Mouse (Mus musculus): ENCODE results near the gene Mrgprf. TPM values are rescaled to one million over a fixed set of nuclear protein-coding genes. Genes with fewer than 3 reads are reported as not detected.
A peak's percentile ranks its signal among the peaks of the same experiment; 100 is the strongest.

Mrgprf gene
- polyA plus RNA-seq (2016; fragmentation: Nextera tagmentation; extraction: Ambion mirVana) = 0.99 and 1.1 TPM in 2 replicates

DNA sequence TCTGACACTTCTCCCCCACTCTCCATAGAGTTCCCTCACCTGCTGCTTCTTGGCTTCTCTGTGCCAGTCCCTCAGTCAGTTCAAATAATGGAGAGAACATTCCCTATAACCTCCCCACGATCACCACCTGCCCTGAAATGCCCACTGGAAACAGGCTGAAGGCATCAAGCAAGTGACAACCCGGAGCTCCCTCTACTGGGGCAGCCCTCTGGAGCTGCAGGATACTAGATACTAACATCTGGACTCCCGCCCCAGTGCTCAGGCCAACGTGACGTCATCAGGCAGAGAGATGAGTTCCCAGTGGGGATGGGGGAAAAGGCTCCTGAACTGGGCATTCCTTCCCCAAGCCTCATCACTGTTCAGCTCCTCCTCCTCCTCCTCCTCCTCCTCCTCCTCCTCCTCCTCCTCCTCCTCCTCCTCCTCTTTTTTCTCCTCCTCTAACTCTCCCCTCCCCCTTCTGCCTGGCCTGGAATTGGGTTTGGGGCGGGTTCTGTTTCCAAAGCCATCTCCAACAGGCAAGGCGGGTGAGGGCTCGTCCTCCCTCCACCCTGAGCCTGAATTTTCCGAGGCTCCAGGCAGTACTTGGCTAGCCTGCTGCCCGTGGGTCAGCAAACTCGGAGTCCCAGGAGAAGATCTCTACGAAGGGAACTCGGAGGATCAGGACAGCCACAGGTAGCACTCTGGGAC lies at the start of gene Mrgprf:
Gene Mrgprf (plus strand): TSS at position 508 of the 687 bp plus-strand sequence.
- 41% methylated on average over 12 of the region's 13 CpGs for WGBS
- H3K36me3 ChIP-seq = no peaks in the 10 kb centered on the region
- no peak within 1 kb of the TSS for H3K9ac ChIP-seq
- H3K27ac ChIP-seq = no peak within 1 kb of the TSS
- no peak for ATAC-seq (ENCODE audit: low FRiP score)
- no peak within 1 kb of the TSS for H3K4me2 ChIP-seq (replicated peaks)
- H3K4me1 ChIP-seq = peaks cover 10% of the 10 kb centered on the region
- no peaks in the 10 kb centered on the region for H3K27me3 ChIP-seq
- no peak within 1 kb of the TSS for H3K4me3 ChIP-seq
- H3K9me3 ChIP-seq (replicated peaks) = no peaks in the 10 kb centered on the region

DNA sequence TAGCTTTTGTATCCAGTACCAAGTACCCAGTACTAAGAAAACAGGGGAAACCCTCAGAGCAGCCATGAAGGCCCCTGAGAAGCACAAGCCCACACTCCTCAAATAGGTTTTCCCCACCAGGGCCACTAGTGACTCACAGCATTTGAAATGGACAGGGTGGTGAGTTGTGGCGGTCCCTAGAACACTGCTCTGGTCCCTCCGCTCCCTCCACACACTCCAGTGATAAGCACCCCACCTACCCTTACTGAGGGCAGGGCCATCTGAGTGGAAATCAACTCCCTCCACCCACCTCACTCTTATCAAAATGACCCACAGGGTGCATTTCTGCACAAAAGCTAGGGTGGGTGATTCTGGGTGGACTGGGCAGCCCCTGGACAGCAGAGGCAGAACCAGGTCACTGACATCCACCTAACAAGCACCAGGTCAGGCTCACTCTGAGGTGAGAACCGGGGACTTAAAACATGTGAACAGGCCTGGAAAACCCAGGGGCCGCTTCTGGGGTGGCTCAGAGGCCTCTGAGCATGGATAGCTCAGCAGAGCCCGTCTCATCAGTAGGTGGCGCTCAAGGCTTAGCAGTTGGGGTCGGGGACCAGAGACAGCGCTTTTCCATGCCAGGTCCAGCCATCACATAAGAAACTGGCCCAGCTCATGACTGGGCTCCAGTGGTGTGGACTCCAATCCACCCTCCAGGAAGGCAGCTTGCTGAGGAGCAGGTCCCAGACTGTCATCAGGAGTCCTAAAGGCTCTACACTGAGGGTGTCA lies 47.7 kb upstream of the Mrgprf start:
- Histone ChIP-seq H3K27me3 (no peaks in the 10 kb centered on the region), H3K36me3 (0 out of 2 replicates have a peak, but pooled peaks cover 4% of the 10 kb centered on the region), H3K27ac (no peak overlapping the region), H3K9ac (no peak overlapping the region), H3K4me2 (replicated peaks) (no peak overlapping the region), H3K4me3 (no peak overlapping the region), H3K9me3 (replicated peaks) (no peaks in the 10 kb centered on the region), H3K4me1 (no peaks in the 10 kb centered on the region)
- ATAC-seq (ENCODE audit: low FRiP score) = peak; percentile 79
- 25% methylated on average over 8 of the region's 8 CpGs for WGBS

DNA sequence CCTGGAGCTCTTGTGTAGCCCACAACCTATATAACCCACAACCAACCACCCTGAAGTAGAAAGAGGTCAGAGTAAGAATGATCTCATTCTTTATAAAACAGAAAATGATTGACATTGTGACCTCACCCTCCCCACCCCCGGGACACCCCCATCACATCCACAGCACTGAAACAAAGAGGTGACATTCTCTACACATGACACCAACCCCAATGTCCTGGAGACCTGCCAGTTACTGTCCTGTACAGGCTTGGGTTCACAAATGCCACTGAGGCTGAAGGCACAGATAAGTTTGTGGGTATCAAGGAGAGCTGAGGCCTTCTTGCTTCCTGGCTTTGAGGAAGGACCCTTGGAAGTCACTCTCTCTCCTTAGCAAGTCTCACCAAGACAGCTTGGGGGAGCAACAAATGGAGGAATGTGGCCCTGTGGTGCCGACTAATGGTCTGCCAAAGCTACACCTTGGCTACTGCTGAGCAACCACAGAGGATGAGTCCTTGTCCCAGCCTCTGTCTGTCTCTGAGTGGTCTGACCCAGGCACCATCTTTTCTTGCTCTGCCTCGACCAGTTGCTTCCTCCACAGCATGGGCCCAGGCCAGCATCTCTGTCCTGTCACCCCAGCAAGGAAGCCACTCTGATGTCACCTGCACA lies 46.5 kb upstream of the Mrgprf start:
- Histone ChIP-seq H3K36me3 (0 out of 2 replicates have a peak, but pooled peaks cover 4% of the 10 kb centered on the region), H3K27ac (no peak overlapping the region), H3K9ac (no peak overlapping the region), H3K27me3 (no peaks in the 10 kb centered on the region), H3K4me3 (no peak overlapping the region), H3K4me2 (replicated peaks) (no peak overlapping the region), H3K4me1 (no peaks in the 10 kb centered on the region), H3K9me3 (replicated peaks) (no peaks in the 10 kb centered on the region)
- 60% methylated on average over 3 of the region's 3 CpGs for WGBS
- ATAC-seq (ENCODE audit: low FRiP score) = no peak

DNA sequence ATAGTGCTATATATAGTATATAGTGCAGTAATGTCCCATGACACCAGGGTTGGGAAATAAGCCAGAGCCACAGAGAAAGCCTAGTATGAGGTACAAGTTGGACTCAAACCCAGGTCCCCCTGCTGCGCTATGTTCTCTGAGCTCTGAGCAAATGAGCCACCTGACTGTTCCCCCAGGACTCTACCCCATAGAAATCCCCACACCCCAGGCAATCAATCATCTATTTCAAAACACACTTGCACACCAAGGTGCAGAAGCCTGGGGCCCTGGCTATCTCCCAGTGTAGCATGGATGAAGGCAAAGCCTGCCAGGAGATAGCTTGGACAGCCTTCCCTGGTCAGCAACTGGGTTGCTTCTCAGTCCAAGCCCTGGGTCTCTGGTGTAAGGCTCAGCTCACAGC lies 44.5 kb upstream of the Mrgprf start:
- no peak for ATAC-seq (ENCODE audit: low FRiP score)
- Histone ChIP-seq H3K9me3 (replicated peaks) (no peaks in the 10 kb centered on the region), H3K36me3 (peaks cover 12% of the 10 kb centered on the region; the same call in 1 of the 2 replicates), H3K4me3 (no peak overlapping the region), H3K27ac (no peak overlapping the region), H3K4me1 (no peaks in the 10 kb centered on the region), H3K27me3 (no peaks in the 10 kb centered on the region), H3K4me2 (replicated peaks) (no peak overlapping the region), H3K9ac (no peak overlapping the region)
- 82% methylated on average over 1 of the region's 1 CpGs for WGBS

DNA sequence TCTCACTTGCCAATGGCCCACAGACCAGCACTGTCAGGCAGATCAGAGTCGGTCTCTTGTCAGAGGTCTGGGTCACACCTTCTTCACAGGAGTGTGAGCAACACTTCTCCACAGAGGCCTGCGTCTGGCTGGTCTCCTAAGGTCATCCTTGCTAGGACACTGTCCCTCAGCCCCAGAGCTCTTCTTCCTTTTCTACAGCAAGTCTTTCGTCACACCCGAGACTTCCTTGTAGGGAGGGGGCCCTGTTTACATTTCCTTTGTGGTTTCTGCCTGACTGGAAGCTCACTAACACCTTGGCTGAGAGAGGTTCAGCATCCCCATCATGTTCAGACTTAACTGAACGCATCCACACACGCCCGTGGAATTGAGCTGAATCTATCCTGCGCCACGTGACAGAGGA lies 36.4 kb upstream of the Mrgprf start:
- Histone ChIP-seq H3K4me1 (no peaks in the 10 kb centered on the region), H3K4me3 (no peak overlapping the region), H3K36me3 (peaks cover 20% of the 10 kb centered on the region), H3K9me3 (replicated peaks) (no peaks in the 10 kb centered on the region), H3K9ac (no peak overlapping the region), H3K27me3 (no peaks in the 10 kb centered on the region), H3K27ac (no peak overlapping the region), H3K4me2 (replicated peaks) (no peak overlapping the region)
- 81% methylated on average over 9 of the region's 9 CpGs for WGBS
- no peak for ATAC-seq (ENCODE audit: low FRiP score)

DNA sequence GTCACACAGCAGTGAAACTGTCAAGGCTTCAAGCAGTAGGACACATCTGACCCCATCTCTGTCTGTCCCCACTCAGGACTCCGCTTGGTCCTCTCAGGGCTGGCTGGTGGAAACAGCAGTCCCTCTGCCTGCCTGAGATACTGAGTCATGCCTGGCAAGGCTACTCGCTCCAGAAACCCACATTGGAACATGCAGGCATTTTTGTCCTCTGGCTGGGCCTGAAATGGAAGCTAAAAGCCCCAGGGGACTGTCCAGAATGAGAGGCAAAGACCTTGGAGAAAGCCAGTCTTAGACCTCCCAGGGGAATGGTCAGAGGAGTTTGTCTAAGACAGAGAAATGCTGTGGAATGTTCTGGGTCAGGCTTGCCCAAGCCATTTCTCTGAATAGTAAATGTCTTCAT lies 34.6 kb upstream of the Mrgprf start:
- no peaks in the 10 kb centered on the region for H3K4me1 ChIP-seq
- no peak overlapping the region for H3K4me3 ChIP-seq
- H3K9ac ChIP-seq = no peak overlapping the region
- ATAC-seq (ENCODE audit: low FRiP score) = no peak
- 80% methylated on average over 2 of the region's 2 CpGs for WGBS
- H3K36me3 ChIP-seq = peaks cover 20% of the 10 kb centered on the region
- no peak overlapping the region for H3K27ac ChIP-seq
- no peaks in the 10 kb centered on the region for H3K9me3 ChIP-seq (replicated peaks)
- H3K27me3 ChIP-seq = no peaks in the 10 kb centered on the region
- no peak overlapping the region for H3K4me2 ChIP-seq (replicated peaks)

DNA sequence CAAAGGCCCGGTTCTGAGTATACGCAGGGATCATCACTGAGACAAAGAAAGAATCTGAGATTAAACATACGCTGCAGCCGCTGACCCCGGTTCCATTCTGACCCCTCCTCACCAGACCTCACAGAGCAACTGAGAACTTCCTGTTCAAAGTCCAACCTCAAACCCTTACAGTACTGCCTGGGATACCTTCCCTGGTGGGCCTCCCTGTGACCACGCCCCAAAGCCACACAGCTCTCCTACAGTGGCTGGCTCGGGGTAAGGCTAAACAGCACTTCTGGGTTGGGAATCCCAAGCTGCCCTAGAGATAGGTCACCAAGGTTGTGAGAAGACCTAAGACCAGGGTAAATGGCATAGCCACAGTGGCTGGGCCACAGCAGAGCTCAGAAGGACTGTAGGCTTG lies 31.7 kb upstream of the Mrgprf start:
- Histone ChIP-seq H3K9ac (no peak overlapping the region), H3K36me3 (peaks cover 43% of the 10 kb centered on the region), H3K4me2 (replicated peaks) (no peak overlapping the region), H3K27me3 (no peaks in the 10 kb centered on the region), H3K4me3 (no peak overlapping the region), H3K4me1 (no peaks in the 10 kb centered on the region), H3K9me3 (replicated peaks) (no peaks in the 10 kb centered on the region), H3K27ac (no peak overlapping the region)
- 93% methylated on average over 7 of the region's 7 CpGs for WGBS
- ATAC-seq (ENCODE audit: low FRiP score) = no peak

GRCm38 (mm10) chr7:145270955-145271354 lies 29.7 kb upstream of the Mrgprf start:
- H3K4me3 ChIP-seq = no peak overlapping the region
- ATAC-seq (ENCODE audit: low FRiP score) = no peak
- H3K27ac ChIP-seq = no peak overlapping the region
- H3K9ac ChIP-seq = no peak overlapping the region
- peaks cover 42% of the 10 kb centered on the region for H3K36me3 ChIP-seq
- no peaks in the 10 kb centered on the region for H3K9me3 ChIP-seq (replicated peaks)
- H3K4me2 ChIP-seq (replicated peaks) = no peak overlapping the region
- no peaks in the 10 kb centered on the region for H3K4me1 ChIP-seq
- H3K27me3 ChIP-seq = no peaks in the 10 kb centered on the region
- 91% methylated on average over 5 of the region's 5 CpGs for WGBS

DNA sequence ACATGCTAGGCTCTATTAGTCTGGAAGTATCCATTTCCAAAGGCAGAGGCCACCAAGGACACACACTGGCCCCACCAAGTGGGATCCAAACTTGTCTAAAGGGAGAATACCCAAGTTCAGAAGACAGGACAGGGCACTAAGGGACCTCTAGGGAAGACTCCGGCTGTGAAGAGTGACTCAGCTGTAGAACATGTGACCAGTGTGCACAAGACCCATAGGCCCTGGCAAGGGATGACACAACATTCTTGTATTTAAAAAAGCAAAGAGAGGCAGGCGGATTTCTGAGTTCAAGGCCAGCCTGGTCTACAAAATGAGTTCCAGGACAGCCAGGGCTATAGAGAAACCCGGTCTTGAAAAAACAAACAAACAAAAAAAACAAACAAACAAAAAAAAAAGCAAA lies 25.1 kb upstream of the Mrgprf start:
- no peak overlapping the region for H3K9ac ChIP-seq
- H3K4me1 ChIP-seq = no peaks in the 10 kb centered on the region
- H3K27ac ChIP-seq = no peak overlapping the region
- no peaks in the 10 kb centered on the region for H3K27me3 ChIP-seq
- peaks cover 57% of the 10 kb centered on the region for H3K36me3 ChIP-seq
- WGBS = 90% methylated on average over 3 of the region's 3 CpGs
- H3K4me3 ChIP-seq = no peak overlapping the region
- no peak for ATAC-seq (ENCODE audit: low FRiP score)
- no peaks in the 10 kb centered on the region for H3K9me3 ChIP-seq (replicated peaks)
- no peak overlapping the region for H3K4me2 ChIP-seq (replicated peaks)

- H3K4me1 ChIP-seq = peaks cover 18% of the 10 kb centered on the region
- H3K27me3 ChIP-seq = no peaks in the 10 kb centered on the region
- no peak overlapping the region for H3K27ac ChIP-seq
- H3K4me3 ChIP-seq = no peak overlapping the region
- no peaks in the 10 kb centered on the region for H3K9me3 ChIP-seq (replicated peaks)
- H3K4me2 ChIP-seq (replicated peaks) = no peak overlapping the region
- no peak for ATAC-seq (ENCODE audit: low FRiP score)
- peaks cover 29% of the 10 kb centered on the region for H3K36me3 ChIP-seq
- H3K9ac ChIP-seq = no peak overlapping the region
- WGBS = 86% methylated on average over 4 of the region's 4 CpGs
Observed at GRCm38 (mm10) chr7:145281396-145281795, 19.2 kb upstream of the Mrgprf start.

DNA sequence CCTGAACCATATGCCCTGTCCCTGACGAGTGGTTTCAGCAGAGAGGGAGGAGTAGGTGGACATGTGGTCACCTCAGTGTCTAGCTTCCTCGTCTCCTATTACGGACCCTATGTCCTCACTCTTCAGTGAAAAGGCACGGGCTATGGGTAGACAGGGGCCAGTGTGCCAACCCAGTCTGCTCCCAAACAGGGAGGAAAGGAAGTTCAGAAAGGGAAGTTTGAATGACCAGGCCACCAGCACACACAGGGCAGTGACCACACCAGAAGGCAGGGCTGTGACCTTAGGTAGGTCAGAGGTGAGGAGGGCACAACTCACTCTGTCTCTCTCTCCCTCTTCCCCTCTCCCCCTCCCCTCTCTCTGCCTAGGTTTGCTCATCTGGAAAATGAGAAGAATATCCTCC lies 17.6 kb upstream of the Mrgprf start:
- Histone ChIP-seq H3K27ac (no peak overlapping the region), H3K4me1 (peaks cover 18% of the 10 kb centered on the region), H3K4me2 (replicated peaks) (peak overlapping the region; percentile 58), H3K27me3 (no peaks in the 10 kb centered on the region), H3K9ac (peak overlapping the region; percentile 44), H3K36me3 (peaks cover 20% of the 10 kb centered on the region), H3K9me3 (replicated peaks) (no peaks in the 10 kb centered on the region), H3K4me3 (peak overlapping the region; percentile 43)
- no peak for ATAC-seq (ENCODE audit: low FRiP score)
- 54% methylated on average over 4 of the region's 4 CpGs for WGBS

DNA sequence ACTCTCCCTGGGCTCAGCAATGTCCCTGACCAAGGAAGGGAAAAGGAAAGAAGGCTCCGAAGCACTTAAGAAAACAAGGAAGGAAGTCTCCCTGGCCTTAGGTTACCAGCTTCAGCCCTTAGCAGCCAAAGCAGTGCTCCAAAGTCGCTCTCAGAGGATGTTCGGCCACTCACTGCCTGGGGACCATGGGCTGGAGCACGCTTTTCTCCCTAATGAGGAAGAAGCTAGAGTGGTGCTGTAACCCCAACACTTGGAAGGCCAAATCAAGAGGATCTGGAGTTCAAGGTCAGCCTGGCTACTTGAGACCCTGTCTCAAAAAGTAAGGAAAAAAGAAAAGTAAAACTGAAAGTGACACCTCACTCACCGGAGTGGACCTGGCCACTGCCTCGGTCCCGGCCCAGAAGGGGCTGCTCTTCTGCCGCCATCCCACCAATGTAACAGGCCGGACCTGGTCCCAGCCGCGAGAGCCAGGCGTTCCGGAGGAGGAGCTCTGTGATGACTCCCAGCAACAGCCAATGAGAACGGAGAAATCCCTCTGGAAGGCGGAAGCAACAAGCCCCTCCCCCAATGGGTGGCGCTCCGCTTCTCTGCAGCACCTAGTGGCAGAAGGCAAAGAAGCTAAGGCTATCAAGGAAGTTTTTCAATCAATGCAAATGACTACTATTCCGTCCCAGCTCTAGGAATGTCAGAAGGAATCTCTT lies 17.0 kb upstream of the Mrgprf start, which contains the start of gene Tpcn2:
Gene Tpcn2 (minus strand): TSS at position 525 of the 701 bp plus-strand sequence.
- Histone ChIP-seq H3K9ac (peak within 1 kb of the TSS; percentile 44), H3K36me3 (peaks cover 14% of the 10 kb centered on the region), H3K27me3 (no peaks in the 10 kb centered on the region), H3K4me1 (peaks cover 18% of the 10 kb centered on the region), H3K4me3 (peak within 1 kb of the TSS; percentile 43), H3K27ac (no peak within 1 kb of the TSS), H3K9me3 (replicated peaks) (no peaks in the 10 kb centered on the region), H3K4me2 (replicated peaks) (peak within 1 kb of the TSS; percentile 58)
- WGBS = 2% methylated on average over 18 of the region's 18 CpGs
- ATAC-seq (ENCODE audit: low FRiP score) = peak; percentile 91

Measured in hindbrain, embryonic 12.5 days (tissue).